Mouse (Mus musculus) G1E (cell line): ENCODE measurements around the gene Dtnbp1.

ENCODE experiments used
- CTCF ChIP-seq: IDR thresholded peaks from 2 replicates; pipeline ENCODE4 v1.5.1; 2012; ENCODE audit warnings: low read depth, low read length, inconsistent platforms, mixed read lengths
- GATA1 ChIP-seq: IDR thresholded peaks from 2 replicates; pipeline ENCODE4 v1.6.1; 2012; ENCODE audit warnings: borderline replicate concordance, low read length, inconsistent platforms, mixed read lengths

DNA sequence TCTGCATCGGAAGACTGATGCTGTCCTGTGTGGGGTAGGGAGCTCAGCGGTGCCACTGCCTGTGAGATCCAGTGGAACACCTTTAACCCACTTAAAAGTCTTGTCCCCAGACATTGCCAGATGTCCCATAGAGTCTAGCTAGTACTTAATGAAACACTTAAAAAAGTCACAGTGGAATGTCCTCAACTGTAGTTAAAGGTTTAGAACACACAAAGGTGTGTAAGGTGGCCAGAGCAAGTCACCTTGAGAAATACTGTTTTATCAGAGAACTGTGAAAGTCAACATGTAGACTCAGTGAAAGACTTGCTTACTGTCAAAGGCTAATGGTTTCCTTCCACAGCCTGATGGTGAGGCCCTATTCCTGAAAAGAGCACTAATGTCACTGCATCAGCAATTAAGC is 76.8 kb downstream of the Dtnbp1 start:
- TF ChIP-seq CTCF: no peak
- TF ChIP-seq GATA1: no peak
